Mouse (Mus musculus) kidney, postnatal 4 days (tissue): Measurements from ENCODE around the gene Erc2.
A peak's percentile ranks its signal among the peaks of the same experiment; 100 is the strongest.

ENCODE experiments used
- DNase-seq, 2 experiments: peaks; one replicate each; pipeline ENCODE4 v3.0.0; 2021; ENCODE audit warnings: mixed read lengths in 2 of 2

The Erc2 gene

GRCm38 (mm10) chr14:27622176-27622922 lies at the start of gene Erc2:
Gene Erc2 (plus strand): TSS chr14:27622428.
- DNase-seq: peak; percentile 84 to 90

GRCm38 (mm10) chr14:27578443-27578842 lies 43.8 kb upstream of the Erc2 start:
- no peak for DNase-seq

GRCm38 (mm10) chr14:27589616-27590015 lies 32.6 kb upstream of the Erc2 start:
- DNase-seq: peak; percentile 37 to 52

DNA sequence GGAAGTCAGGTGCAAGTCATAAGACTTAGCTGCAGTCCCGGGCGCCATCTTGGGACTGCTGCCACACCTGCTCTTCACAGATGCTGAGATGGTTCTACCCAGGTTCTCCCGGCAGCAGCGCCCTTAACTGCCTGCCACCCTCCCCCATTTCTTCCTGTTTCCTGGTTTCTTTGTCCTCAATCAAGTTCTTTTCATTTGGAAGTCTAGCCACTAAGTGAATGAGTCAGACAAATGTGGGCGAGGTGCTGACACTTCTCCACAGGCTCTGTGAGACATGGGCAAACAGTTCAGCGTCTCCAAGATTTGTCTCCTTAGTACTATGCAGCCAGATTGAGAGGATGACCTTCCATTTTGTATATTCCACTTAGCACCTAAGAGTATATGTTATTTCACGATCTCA lies 30.1 kb upstream of the Erc2 start:
- no peak for DNase-seq

DNA sequence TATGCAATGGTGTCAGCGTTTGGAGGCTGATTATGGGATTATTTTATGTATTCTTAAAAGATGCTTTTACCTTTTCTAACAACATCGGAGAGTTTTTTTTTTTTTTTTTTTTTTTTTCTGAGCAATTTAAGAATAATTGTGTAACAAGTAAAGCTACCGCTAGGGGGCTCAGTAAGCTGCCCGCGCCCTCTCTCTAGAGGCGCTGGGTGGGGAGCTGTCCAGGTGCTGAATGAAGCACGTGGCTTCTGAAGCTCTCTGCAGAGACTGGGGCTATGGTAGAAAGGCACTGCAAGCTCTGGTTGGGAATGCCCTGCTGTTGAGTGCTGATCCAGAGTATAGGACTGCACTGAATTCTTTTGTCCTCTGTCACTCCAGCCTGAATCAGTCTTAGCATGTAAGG lies 26.0 kb upstream of the Erc2 start:
- DNase-seq: peak; percentile 95

DNA sequence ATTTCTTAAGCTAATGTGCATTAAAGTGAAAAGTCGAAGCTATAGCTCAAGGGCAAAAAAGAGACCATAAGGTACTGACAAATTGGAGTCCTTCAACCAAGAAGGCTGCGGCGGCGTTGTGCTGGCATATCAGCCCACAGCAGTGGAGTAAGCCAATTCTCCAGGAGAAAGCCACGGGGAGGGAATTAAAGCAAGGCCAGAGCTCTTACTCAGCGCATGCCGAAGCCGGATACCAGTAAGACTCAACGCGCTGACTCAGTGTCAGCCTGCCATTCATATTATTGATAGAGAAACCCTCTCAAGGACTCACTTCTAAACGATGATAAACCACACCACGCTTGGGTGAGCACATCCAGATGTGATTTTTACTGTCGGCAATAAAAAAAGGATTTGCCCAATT lies 20.1 kb upstream of the Erc2 start:
- no peak for DNase-seq

DNA sequence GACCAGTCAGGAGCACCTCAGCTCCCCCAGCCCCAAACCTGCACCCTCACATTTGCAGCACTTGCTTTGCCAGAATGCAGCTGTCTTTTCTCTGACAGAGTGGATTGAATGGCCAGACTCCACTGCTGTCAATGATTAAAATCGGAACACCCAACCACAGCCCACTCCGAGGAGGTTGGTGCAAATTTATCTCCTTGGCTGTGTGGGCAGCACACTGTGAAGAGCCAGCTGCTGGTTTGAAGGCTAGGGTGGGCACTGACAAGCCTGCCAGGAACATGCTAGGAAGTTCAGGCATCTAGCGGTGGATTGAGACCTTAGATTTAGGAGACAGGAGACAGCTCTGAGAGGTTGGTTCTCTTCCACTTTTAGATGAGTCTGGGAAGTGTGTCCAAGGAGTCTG lies 14.8 kb upstream of the Erc2 start:
- peak; percentile 13 to 14 for DNase-seq

DNA sequence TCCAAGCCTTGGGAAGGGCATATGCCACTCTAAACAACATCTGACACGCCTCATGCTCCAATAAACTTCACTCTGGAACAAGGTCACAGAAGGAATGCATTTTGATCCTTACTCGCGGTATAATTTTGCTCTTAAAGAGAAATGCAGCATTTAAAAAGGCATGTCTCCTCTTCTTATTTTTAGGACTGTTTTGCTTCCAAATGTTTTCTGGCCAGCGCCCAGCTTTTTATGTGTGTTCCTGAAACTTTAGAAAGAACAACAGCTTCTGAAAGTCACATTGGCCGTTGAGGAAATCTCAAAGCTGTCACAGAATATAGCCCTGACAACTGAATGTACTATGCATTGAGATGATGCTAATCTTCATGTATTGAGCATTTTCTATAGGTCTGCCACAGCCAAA lies 8.5 kb upstream of the Erc2 start:
- peak; percentile 38 to 39 for DNase-seq

GRCm38 (mm10) chr14:27617286-27617685 lies 4.9 kb upstream of the Erc2 start:
- peak in 1 of 2 experiments; percentile 13 for DNase-seq

- no peak for DNase-seq
Measured at GRCm38 (mm10) chr14:27621576-27621975, 652 bp upstream of the Erc2 start.

DNA sequence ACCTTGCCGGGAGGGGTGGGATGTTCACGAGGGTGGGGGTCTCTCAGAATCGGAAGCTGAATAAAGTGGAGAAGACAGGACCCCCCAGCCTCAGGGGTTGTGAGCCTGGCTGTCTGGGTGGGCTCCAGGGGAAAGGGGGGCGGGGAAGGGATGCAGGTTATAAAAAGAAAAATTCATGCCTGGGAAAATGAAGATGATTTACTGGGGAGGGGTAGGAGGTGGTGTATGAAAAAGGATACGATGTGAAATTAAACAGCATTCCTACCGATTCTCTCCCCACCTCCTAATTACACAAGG lies 643 bp downstream of the Erc2 start:
- DNase-seq: no peak

DNA sequence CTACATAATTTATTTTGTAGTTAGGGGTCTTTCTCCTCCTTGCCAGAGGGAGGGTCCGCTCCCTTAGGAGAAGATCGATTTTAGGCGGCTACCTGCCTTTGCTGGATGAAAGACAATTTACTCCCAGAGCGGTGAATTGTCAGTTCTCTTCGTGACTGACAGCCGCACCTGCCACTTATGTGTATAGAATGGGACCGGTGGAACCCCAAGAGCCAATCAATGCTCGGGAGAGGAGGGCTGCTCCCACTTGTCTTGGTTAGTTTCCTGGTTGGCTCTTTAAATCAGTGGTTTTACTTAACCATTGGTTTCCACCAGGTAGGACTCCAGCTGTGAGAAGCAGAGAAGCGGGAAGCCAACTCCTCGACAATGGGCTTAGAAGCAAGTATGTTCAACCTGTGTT lies 1.1 kb downstream of the Erc2 start:
- DNase-seq: peak; percentile 71 to 83

- DNase-seq: no peak
Measured at GRCm38 (mm10) chr14:27628701-27629100, 6.5 kb downstream of the Erc2 start.

GRCm38 (mm10) chr14:27629369-27630012 lies 7.3 kb downstream of the Erc2 start:
- no peak for DNase-seq

- DNase-seq: no peak
Measured at GRCm38 (mm10) chr14:27630973-27631640, 8.9 kb downstream of the Erc2 start.

GRCm38 (mm10) chr14:27634761-27635160 lies 12.5 kb downstream of the Erc2 start:
- no peak for DNase-seq

GRCm38 (mm10) chr14:27636556-27636955 lies 14.3 kb downstream of the Erc2 start:
- DNase-seq: no peak

DNA sequence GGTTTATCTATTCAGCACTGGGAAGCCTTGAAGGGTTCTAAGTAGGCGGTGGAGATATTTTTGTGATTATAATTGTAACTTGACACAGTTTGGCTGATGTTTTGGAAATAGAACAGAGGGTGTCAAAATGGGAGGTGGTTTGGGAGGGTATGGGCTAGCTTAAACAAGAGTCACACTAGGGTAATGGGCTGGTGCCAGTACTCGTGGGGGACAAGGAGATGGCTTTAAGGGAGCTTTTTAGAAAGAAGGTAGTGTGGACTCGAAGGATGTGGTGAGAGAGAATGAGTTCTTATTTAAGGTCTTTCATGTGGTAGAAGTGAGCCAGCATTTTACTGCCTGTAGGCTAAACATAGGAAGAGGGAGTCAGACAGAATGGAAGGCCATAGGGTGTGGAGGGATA lies 19.2 kb downstream of the Erc2 start:
- DNase-seq: no peak

- no peak for DNase-seq
Measured at GRCm38 (mm10) chr14:27642981-27643380, 20.8 kb downstream of the Erc2 start.

DNA sequence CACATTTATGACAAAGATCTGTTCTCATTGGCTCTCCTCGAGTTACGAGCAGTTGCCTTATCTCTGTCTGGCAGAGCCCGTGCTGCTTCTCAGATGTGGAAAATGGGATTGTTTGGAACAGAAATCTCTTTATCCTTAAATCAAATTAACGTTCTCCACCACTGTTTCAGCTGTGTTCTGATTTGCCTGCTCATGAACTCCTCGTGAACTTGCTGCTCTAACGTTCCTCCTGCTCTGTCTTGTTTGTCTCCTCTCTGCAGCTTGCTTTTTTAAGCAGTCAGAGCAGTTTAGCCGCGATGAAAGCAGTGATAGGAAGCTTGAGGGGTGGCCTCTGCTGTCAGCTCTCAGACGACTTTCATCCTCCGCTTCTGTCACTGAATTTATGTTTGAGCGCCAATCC lies 32.4 kb downstream of the Erc2 start:
- DNase-seq: peak; percentile 6 to 11

GRCm38 (mm10) chr14:27658616-27659015 lies 36.4 kb downstream of the Erc2 start:
- no peak for DNase-seq

DNA sequence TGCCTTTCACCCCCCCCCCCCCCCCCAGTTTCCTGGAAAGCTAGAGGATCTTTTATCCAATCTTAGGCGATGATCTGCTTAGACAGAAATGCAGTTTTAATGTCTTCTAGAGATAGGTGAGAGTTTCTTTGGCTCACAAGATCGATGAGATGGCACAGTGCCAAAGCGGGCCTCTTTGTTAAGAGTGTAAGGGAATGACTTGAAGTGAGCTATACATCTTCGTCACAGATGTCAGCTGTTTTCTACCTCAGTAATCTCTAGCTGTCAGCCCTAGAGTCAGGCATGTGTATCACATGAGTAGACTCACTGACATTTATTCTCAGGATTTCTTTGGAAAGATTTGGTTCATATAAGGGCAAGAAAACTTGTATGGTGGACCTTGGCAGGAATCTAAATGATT lies 39.2 kb downstream of the Erc2 start:
- DNase-seq: no peak

DNA sequence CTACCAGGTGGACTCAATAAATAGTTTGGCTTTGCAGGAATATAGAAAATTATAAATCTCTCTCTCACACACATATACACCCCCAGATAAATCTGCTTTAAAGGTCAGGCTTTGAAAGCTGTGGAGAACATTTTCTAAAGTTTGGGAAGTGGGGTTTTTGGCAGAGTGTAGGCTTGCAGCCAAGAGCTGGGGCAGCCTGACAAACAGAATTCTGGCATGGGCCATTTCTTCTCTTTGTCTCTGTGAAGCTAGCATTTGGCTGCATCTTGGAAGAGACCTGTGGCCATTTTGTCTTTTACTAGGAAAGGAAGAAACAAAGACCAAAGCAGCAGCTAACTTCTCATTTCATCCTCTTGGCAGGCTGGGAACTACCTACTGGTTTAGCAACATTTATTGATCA lies 40.0 kb downstream of the Erc2 start:
- no peak for DNase-seq
